Mouse (Mus musculus): Measurements from ENCODE around the gene Fam184a.

GRCm38 (mm10) chr10:53752723-53753122 lies 1.8 kb upstream of the Fam184a start:
- no peak for TF ChIP-seq CTCF (IDR thresholded peaks at IDR 0.05; ENCODE audit: control insufficient read depth, insufficient read depth, low read length)
- no peak for TF ChIP-seq POLR2A (IDR thresholded peaks at IDR 0.05; ENCODE audit: borderline replicate concordance, control insufficient read depth, low read depth, low read length)

All from bone marrow, adult 2 months (tissue).